In the genomic region with DNA sequence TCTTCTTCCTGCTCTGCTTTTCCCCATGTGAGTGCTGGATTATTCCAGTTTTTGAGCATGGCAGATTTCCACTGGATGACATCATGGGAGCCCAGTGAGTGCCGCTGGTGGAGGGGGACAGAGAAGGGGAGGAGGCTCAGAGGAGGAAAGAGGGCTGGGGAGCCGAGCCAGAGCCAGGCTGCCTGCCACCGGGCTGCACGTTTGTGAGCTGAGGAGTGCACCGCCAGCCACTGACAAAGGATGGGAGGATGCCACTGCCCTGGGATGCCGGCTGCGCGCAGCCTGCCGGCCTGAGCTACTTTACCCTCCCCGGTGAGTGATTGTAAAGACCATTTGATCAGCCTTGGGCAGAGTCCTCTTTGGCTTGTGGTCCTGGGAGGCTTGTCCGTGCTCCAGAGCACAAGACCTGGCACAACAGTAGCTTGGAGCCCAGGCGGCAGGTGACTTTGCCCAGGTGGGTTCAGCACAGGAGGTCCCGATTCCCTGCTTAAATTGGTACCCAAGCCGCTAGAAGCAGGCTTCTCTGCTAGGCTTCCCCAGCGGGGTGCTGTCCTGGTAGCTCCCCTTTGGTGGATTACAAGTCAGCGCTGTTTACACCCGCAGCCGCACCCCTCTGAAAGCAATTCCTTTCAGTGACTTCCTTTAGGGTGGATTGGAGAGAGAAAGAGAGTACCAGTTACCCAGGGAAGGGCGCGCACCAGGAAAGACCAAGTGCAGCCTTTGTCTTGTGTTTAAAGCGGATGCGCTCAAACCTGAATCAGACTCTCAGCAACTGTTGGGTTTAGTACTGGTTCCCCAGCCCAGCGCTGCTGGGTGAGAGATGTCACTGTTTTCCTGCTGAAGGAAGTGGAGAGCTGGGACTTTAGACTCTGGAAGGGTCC, we compare ENCODE assay signal across 8 mouse cellular contexts. TPM values are rescaled to one million over a fixed set of nuclear protein-coding genes. Genes with fewer than 3 reads are reported as not detected.
A peak's percentile ranks its signal among the peaks of the same experiment; 100 is the strongest.
DNase-seq lines count a peak whose midpoint lies in the region; ATAC-seq and TF ChIP-seq lines count a peak whose summit lies in the region.

A gene (plus strand): TSS at position 30 of the 881 bp plus-strand sequence.

- no peaks in the 10 kb centered on the region for H3K4me1 ChIP-seq in lung, postnatal 0 days (ENCODE audit: insufficient read depth, low read depth, low read length)

- no peak within 1 kb of the TSS for H3K4me2 ChIP-seq in lung, postnatal 0 days (replicated peaks; ENCODE audit: low read depth, low read length)

- H3K4me3 ChIP-seq in lung, postnatal 0 days (ENCODE audit: low read depth, low read length): no peak within 1 kb of the TSS

- no peak within 1 kb of the TSS for H3K27ac ChIP-seq in lung, postnatal 0 days (ENCODE audit: low read length)

- no peak for TF ChIP-seq EP300 in lung, postnatal 0 days (IDR thresholded peaks at IDR 0.05)

- peak; percentile 72 for DNase-seq in R1 (ENCODE audit: low read depth, low spot score)
- peak; percentile 93 to 95 for DNase-seq in cerebellum, postnatal 10 days
- DNase-seq in frontal cortex, postnatal 25 days (ENCODE audit: low spot score in 2 of 2): peak; percentile 43 to 54
- peak; percentile 73 to 80 for DNase-seq in left cerebral cortex, postnatal 10 days (ENCODE audit: extremely low spot score in 1 of 2, low spot score in 2 of 2)
- no peak for DNase-seq in lung, postnatal 0 days (ENCODE audit: low spot score)
- no peak for DNase-seq in ovary, adult 18-20 months (ENCODE audit: low spot score)
- DNase-seq in spleen, postnatal 10 days (ENCODE audit: low spot score in 2 of 2): no peak

- TF ChIP-seq CTCF in lung, postnatal 0 days (IDR thresholded peaks at IDR 0.05): no peak

- H3K27me3 ChIP-seq in lung, postnatal 0 days (replicated peaks; ENCODE audit: insufficient read depth, low read length): no peaks in the 10 kb centered on the region

- no peak within 1 kb of the TSS for H3K9ac ChIP-seq in lung, postnatal 0 days (replicated peaks; ENCODE audit: low read depth)

- no peaks in the 10 kb centered on the region for H3K36me3 ChIP-seq in lung, postnatal 0 days (ENCODE audit: insufficient read depth, low read length)

- H3K9me3 ChIP-seq in lung, postnatal 0 days (ENCODE audit: low read length): no peaks in the 10 kb centered on the region

- ATAC-seq in neutrophil, adult 5-6 weeks (ENCODE audit: extremely low read depth, insufficient number of reproducible peaks, low FRiP score, poor library complexity, severe bottlenecking): no peak
- no peak for ATAC-seq in lung, postnatal 0 days

- intact Hi-C loops in left cerebral cortex, postnatal 10 days (cut with DNase I): loop anchor here (5.0 kb wide), 1 partner anchor 824 kb away; no protein-coding TSS in a partner anchor

- WGBS in lung, postnatal 0 days: 2% methylated on average over 23 of the region's 23 CpGs

RNA-seq across cellular contexts. Expression of the gene that starts here (rescaled TPM):
- total RNA-seq in left cerebral cortex, postnatal 10 days (2021): 10 to 100 TPM; 77.1 to 87.0 TPM
- total RNA-seq in neutrophil, adult 5-6 weeks (2017): 269 and 285 TPM in 2 replicates
- polyA plus RNA-seq in lung, postnatal 0 days (2015; fragmentation: Nextera tagmentation; extraction: Ambion mirVana): 0.98 and 1.1 TPM in 2 replicates

Comparison
In these comparisons a context has a peak if more than half of its experiments do, and no peak if none do; other contexts are left out.
1. DNase-seq: peak in R1 (single experiment), cerebellum, postnatal 10 days (2 of 2), frontal cortex, postnatal 25 days (2 of 2) and left cerebral cortex, postnatal 10 days (2 of 2); none in lung, postnatal 0 days (single experiment), ovary, adult 18-20 months (single experiment) and spleen, postnatal 10 days (0 of 2).